Mouse (Mus musculus) liver, embryonic 15.5 days (tissue): ENCODE data around the gene Kdf1. TPM values are rescaled to one million over a fixed set of nuclear protein-coding genes. Genes with fewer than 3 reads are reported as not detected.

Experiments used
- ATAC-seq: fragments of 200-750 bp; cut with Nextera tagmentation; 2 replicates; pipeline ENCODE4 v1.8.0; 2017; ENCODE audit warnings: moderate number of reproducible peaks, mild to moderate bottlenecking, moderate library complexity; ENCODE audit not compliant: insufficient read depth
- H3K27ac ChIP-seq: fragments of 300-500 bp; sonication (generic); replicated peaks from 2 replicates; pipeline ENCODE4 v1.5.1; 2015; ENCODE audit warnings: mild to moderate bottlenecking, inconsistent platforms
- H3K27me3 ChIP-seq: fragments of 300-500 bp; sonication (generic); 2 replicates; pipeline ENCODE4 v1.6.1; 2015; ENCODE audit warnings: mild to moderate bottlenecking, inconsistent platforms
- H3K36me3 ChIP-seq: fragments of 300-500 bp; sonication (generic); replicated peaks from 2 replicates; pipeline ENCODE4 v1.6.1; 2015; ENCODE audit warnings: moderate library complexity, mild to moderate bottlenecking, inconsistent platforms
- H3K4me1 ChIP-seq: fragments of 300-500 bp; sonication (generic); replicated peaks from 2 replicates; pipeline ENCODE4 v1.6.1; 2015; ENCODE audit warnings: inconsistent platforms
- H3K4me2 ChIP-seq: fragments of 300-500 bp; sonication (generic); 2 replicates; pipeline ENCODE4 v1.6.1; 2015; ENCODE audit warnings: moderate library complexity, mild to moderate bottlenecking, inconsistent platforms
- H3K4me3 ChIP-seq: fragments of 300-500 bp; sonication (generic); replicated peaks from 2 replicates; pipeline ENCODE4 v1.5.1; 2015; ENCODE audit warnings: mild to moderate bottlenecking, inconsistent platforms
- H3K9ac ChIP-seq: fragments of 300-500 bp; sonication (generic); 2 replicates; pipeline ENCODE4 v1.6.1; 2015; ENCODE audit warnings: moderate library complexity, mild to moderate bottlenecking, inconsistent platforms
- H3K9me3 ChIP-seq: fragments of 300-500 bp; sonication (generic); replicated peaks from 2 replicates; pipeline ENCODE4 v1.6.1; 2016; ENCODE audit warnings: inconsistent platforms
- WGBS: fragments of 180-500 bp; shearing (Covaris S2); methylation state at CpG from one replicate; pipeline ENCODE4 v1.1.7; 2015; ENCODE audit warnings: mixed read lengths; ENCODE audit not compliant: insufficient replicate concordance; 5-methylcytosine and 5-hydroxymethylcytosine counted together
- polyA plus RNA-seq: library from polyadenylated mRNA; unstranded; fragments of >200 nt; fragmentation: Nextera tagmentation; extraction: Ambion mirVana; gene quantifications from 2 replicates; pipeline ENCODE4 v1.2.1, GENCODE M21; 2015

Gene Kdf1
- polyA plus RNA-seq, 1 experiment from 2014 or later, result 1.0 TPM

DNA sequence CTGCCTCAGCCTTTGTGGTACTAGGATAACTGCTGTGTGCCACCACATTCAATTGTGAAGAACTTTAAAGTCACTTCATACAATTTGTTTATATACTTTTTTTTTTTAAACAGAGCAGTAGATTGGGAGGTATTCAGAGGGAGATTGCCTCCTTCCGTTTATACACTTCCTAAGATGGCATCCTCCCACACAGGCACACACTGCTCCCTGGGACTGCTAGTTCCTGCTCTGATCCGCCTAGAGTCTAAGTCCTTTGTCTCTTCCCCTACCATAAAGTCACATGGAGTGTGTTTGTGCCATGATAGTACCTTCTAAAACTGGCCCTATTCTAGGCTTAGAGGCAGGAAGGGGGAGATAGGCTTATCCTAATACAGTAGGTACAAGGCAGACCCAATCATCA lies 2.7 kb downstream of the Kdf1 start:
- H3K27me3 ChIP-seq, result peaks cover 61% of the 10 kb centered on the region
- no peak overlapping the region for H3K27ac ChIP-seq
- no peak overlapping the region for H3K4me3 ChIP-seq
- H3K9ac ChIP-seq, result no peak overlapping the region
- ATAC-seq, result no peak
- H3K4me2 ChIP-seq, result no peak overlapping the region
- H3K36me3 ChIP-seq, result no peaks in the 10 kb centered on the region
- H3K4me1 ChIP-seq, result peaks cover 8% of the 10 kb centered on the region; the same call in 1 of the 2 replicates
- H3K9me3 ChIP-seq, result no peaks in the 10 kb centered on the region
- 30% methylated on average over 2 of the region's 2 CpGs for WGBS

DNA sequence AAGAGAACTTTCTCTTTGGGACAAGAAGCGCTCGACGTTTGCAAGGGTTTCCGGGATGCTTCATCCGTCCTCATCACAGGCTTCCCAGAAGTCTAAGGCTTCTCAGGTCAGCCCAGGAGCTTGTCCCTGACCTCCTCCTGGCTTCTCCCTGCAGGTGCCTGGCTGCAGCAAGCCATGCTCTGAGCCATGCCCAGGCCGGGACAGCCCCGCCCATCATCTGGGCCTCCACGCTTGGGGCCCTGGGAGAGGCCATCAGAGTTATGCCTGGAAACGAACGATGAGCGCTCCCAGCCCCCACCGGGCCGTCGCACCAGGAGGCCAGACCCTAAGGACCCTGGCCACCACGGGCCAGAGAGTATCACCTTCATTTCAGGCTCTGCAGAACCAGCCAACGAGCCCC lies 9.0 kb downstream of the Kdf1 start:
- ATAC-seq, result no peak
- peaks cover under 1% of the 10 kb centered on the region; the same call in 1 of the 2 replicates for H3K27me3 ChIP-seq
- H3K4me2 ChIP-seq, result no peak overlapping the region
- H3K27ac ChIP-seq, result no peak overlapping the region
- no peak overlapping the region for H3K4me3 ChIP-seq
- H3K9ac ChIP-seq, result no peak overlapping the region
- H3K36me3 ChIP-seq, result peaks cover 32% of the 10 kb centered on the region
- 0 out of 2 replicates have a peak, but pooled peaks cover 6% of the 10 kb centered on the region for H3K4me1 ChIP-seq
- no peaks in the 10 kb centered on the region for H3K9me3 ChIP-seq
- WGBS, result 63% methylated on average over 16 of the region's 16 CpGs

DNA sequence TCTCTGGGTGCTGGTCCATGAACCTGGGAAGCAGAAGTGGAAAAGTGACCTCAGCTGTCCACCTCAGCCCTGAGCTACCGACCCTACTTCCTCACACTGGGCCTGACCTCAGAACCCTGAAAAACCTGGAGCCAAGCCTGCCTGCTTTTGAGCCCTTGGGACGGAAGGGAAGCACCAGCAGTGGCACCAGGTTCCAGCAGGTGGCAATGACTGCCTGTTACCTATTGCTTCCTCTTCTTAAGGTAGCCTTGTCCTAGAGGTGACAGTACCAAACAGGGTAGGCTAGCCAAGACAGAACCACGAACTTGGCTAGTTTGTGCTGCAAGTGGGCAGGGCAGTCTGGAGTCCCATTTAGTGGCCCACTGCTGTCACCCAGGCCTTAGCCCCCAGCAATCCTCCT lies 14.0 kb downstream of the Kdf1 start:
- Histone ChIP-seq H3K9ac (no peak overlapping the region), H3K27ac (no peak overlapping the region), H3K36me3 (peaks cover 81% of the 10 kb centered on the region), H3K4me1 (0 out of 2 replicates have a peak, but pooled peaks cover 5% of the 10 kb centered on the region), H3K9me3 (no peaks in the 10 kb centered on the region), H3K4me2 (no peak overlapping the region), H3K27me3 (no peaks in the 10 kb centered on the region), H3K4me3 (no peak overlapping the region)
- WGBS, result 68% methylated on average over 3 of the region's 3 CpGs
- no peak for ATAC-seq

GRCm38 (mm10) chr4:133536081-133536480 lies 17.3 kb downstream of the Kdf1 start:
- Histone ChIP-seq H3K4me1 (no peaks in the 10 kb centered on the region), H3K27me3 (no peaks in the 10 kb centered on the region), H3K27ac (no peak overlapping the region), H3K9me3 (no peaks in the 10 kb centered on the region), H3K4me2 (no peak overlapping the region), H3K36me3 (peaks cover 99% of the 10 kb centered on the region), H3K9ac (no peak overlapping the region), H3K4me3 (no peak overlapping the region)
- no peak for ATAC-seq
- 68% methylated on average over 3 of the region's 3 CpGs for WGBS

DNA sequence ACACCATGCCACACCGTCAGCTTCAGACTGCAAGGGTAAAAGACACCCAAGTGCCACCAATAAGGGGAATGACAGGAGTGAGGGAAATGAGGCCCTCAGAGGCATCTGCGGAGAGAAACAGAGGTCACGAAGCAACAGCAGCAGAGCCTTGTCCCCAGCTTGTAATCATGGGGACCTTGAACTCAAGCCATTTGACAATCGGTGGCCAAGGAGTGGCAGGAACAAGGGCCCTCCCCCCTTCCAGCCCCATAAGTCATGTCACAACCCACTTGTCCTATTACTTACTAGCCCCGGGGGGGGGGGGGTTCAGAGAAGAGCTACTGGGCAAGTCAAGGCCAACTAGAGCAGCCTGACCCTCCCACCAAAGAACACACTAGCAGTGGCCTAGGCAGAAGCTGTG lies 17.9 kb downstream of the Kdf1 start:
- Histone ChIP-seq H3K9ac (no peak overlapping the region), H3K27ac (no peak overlapping the region), H3K36me3 (peaks cover 99% of the 10 kb centered on the region), H3K4me2 (no peak overlapping the region), H3K4me1 (no peaks in the 10 kb centered on the region), H3K9me3 (no peaks in the 10 kb centered on the region), H3K4me3 (no peak overlapping the region), H3K27me3 (no peaks in the 10 kb centered on the region)
- no peak for ATAC-seq
- WGBS, result 72% methylated on average over 5 of the region's 5 CpGs

GRCm38 (mm10) chr4:133545272-133546231 lies 26.8 kb downstream of the Kdf1 start, which contains the start of gene Nudc:
Gene Nudc (minus strand): TSS chr4:133545996.
- under 1% methylated on average over 77 of the region's 77 CpGs for whole genome bisulfite sequencing
- H3K9me3 ChIP-seq, result no peaks in the 10 kb centered on the region
- peak within 1 kb of the TSS; percentile 87 for H3K9ac ChIP-seq
- peaks cover 23% of the 10 kb centered on the region for H3K4me1 ChIP-seq
- H3K27ac ChIP-seq, result peak within 1 kb of the TSS; percentile 70
- H3K27me3 ChIP-seq, result no peaks in the 10 kb centered on the region
- H3K36me3 ChIP-seq, result peaks cover 30% of the 10 kb centered on the region
- peak; percentile 99 for ATAC-seq
- H3K4me2 ChIP-seq, result peak within 1 kb of the TSS; percentile 80
- peak within 1 kb of the TSS; percentile 95 for H3K4me3 ChIP-seq

- peaks cover 23% of the 10 kb centered on the region for H3K4me1 ChIP-seq
- H3K9me3 ChIP-seq, result no peaks in the 10 kb centered on the region
- no peak overlapping the region for H3K4me3 ChIP-seq
- H3K27ac ChIP-seq, result no peak overlapping the region
- H3K9ac ChIP-seq, result no peak overlapping the region
- WGBS, result 53% methylated on average over 1 of the region's 1 CpGs
- no peaks in the 10 kb centered on the region for H3K36me3 ChIP-seq
- no peaks in the 10 kb centered on the region; the same call in 1 of the 2 replicates for H3K27me3 ChIP-seq
- no peak for ATAC-seq
- H3K4me2 ChIP-seq, result no peak overlapping the region
Measured at GRCm38 (mm10) chr4:133552029-133552428, 33.3 kb downstream of the Kdf1 start.

DNA sequence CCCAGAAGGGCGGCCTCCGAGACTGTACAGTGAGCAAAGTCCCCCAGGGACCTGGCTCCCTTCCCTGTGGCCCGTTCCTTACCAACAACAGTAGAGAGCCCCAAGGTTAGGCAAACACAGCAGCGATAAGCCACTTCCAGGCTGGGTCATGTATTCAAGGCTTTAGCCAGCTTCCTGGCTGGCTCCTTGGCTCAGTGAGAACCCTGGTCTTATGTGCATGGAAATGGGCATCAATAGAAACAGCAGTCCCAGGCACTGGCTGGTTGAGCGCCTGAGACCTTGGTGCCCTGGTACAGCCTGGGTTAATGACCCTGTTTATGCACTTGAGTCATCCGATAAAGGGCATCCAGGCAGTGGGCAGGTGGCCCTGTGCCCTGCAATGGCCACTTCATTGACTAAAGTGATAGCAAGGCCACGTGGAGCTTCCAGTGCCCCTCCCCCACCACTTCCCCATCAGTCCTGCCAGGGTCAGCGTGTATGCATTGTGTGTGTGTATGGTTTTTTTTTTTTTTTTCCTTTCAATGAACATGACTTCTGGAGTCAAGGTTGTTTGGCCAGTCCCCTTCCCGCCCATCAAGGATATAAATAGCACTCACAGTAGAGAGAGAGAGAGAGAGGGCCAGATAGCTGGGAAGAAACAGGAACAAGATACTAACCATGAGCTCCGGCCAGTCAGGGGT lies 34.1 kb downstream of the Kdf1 start, which contains the start of gene Nr0b2:
TSS of gene Nr0b2 (plus strand) at position 609 of the 680 bp plus-strand sequence.
- H3K4me1 ChIP-seq, result peaks cover 23% of the 10 kb centered on the region
- no peak within 1 kb of the TSS for H3K9ac ChIP-seq
- no peak within 1 kb of the TSS for H3K27ac ChIP-seq
- no peak within 1 kb of the TSS; the same call in 1 of the 2 replicates for H3K4me3 ChIP-seq
- no peaks in the 10 kb centered on the region for H3K36me3 ChIP-seq
- H3K9me3 ChIP-seq, result no peaks in the 10 kb centered on the region
- ATAC-seq, result no peak
- 38% methylated on average over 10 of the region's 10 CpGs for WGBS
- peak within 1 kb of the TSS; percentile 32 for H3K4me2 ChIP-seq
- no peaks in the 10 kb centered on the region; the same call in 1 of the 2 replicates for H3K27me3 ChIP-seq

- no peak overlapping the region for H3K27ac ChIP-seq
- H3K4me3 ChIP-seq, result no peak overlapping the region; the same call in 1 of the 2 replicates
- H3K27me3 ChIP-seq, result no peaks in the 10 kb centered on the region; the same call in 1 of the 2 replicates
- no peak for ATAC-seq
- peak overlapping the region; percentile 32 for H3K4me2 ChIP-seq
- no peak overlapping the region for H3K9ac ChIP-seq
- H3K9me3 ChIP-seq, result no peaks in the 10 kb centered on the region
- peaks cover 23% of the 10 kb centered on the region for H3K4me1 ChIP-seq
- 43% methylated on average over 19 of the region's 19 CpGs for WGBS
- no peaks in the 10 kb centered on the region for H3K36me3 ChIP-seq
Measured at GRCm38 (mm10) chr4:133553448-133554330, 34.9 kb downstream of the Kdf1 start.

DNA sequence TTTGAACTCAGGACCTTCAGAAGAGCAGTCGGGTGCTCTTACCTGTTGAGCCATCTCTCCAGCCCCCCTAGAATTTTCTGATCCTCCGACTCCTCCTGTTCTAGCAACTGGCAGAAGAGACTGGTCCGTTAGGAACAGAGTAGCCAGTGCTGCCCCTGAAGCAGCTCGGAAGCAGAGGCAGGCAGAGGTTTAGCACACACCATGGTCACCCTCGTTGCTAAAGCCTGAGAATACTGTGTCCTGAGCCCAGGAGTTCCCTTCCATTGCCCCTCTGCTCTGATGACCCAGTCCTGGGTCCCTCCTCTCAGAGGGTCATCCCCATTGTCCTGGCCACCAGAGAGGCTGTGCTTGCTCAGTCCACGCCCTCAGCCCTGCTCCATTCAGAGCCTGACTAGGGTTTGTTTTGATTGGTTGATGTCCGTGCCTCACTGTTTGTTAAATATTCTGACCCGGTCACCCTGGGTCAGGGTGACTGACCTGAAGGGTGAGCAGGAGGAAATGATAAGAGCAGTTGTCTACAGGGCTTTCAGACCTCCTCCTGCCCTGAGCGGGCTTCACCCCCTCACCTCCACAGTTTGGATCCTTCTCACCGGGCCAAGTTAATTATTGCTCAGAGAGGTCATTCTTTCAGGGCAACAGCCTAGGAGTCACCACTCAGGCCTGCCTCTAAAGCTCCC lies 38.4 kb downstream of the Kdf1 start:
- peaks cover 20% of the 10 kb centered on the region for H3K4me1 ChIP-seq
- no peak overlapping the region for H3K4me3 ChIP-seq
- 50% methylated on average over 10 of the region's 10 CpGs for WGBS
- H3K9ac ChIP-seq, result no peak overlapping the region
- no peaks in the 10 kb centered on the region for H3K36me3 ChIP-seq
- peak; percentile 89 for ATAC-seq
- no peaks in the 10 kb centered on the region for H3K9me3 ChIP-seq
- peak overlapping the region; percentile 45; the same call in 1 of the 2 replicates for H3K27ac ChIP-seq
- H3K27me3 ChIP-seq, result no peaks in the 10 kb centered on the region; the same call in 1 of the 2 replicates
- H3K4me2 ChIP-seq, result 0 out of 2 replicates have a peak overlapping the region, but pooled peaks have one; percentile 11
